Mouse (Mus musculus): Measurements from ENCODE around the gene Ttll11. TPM values are rescaled to one million over a fixed set of nuclear protein-coding genes. Genes with fewer than 3 reads are reported as not detected.

The Ttll11 gene
- polyA plus RNA-seq, 1 experiment from 2014 or later = 1.00 TPM

DNA sequence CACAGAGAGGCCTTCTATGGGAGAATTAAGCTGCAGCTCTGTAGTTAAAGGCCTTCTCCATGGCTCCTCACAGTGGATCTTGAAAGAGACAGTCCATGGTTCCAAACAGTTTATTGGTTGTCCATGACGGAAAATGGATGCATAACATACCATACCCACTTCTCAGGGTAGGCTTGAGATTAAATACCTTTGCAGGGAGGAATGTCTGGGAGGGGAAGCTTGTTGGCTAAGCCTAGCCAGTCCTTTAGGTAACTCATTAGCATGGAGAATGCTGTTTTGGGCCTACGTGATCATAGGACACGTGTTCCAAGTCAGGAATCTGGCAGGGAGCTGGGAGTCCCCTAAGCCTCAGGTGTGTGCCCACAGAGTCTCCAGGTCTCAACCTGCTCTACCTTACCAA, 12.5 kb upstream of the Ttll11 start:
- Histone ChIP-seq H3K9me3 (ENCODE audit: control insufficient read depth, low read length) (no peaks in the 10 kb centered on the region), H3K4me2 (ENCODE audit: low read length) (no peak overlapping the region), H3K4me1 (ENCODE audit: control insufficient read depth in 2 of 2, insufficient read depth in 2 of 2, low read length in 2 of 2) (peaks cover 9 to 16% of the 10 kb centered on the region in 2 experiments), H3K27me3 (ENCODE audit: control insufficient read depth, insufficient read depth, low read length) (peaks cover 13% of the 10 kb centered on the region), H3K27ac (replicated peaks in 1 of 2; ENCODE audit: control insufficient read depth in 1 of 2, insufficient read depth in 1 of 2, low read depth in 2 of 2, low read length in 2 of 2) (no peak overlapping the region), H3K36me3 (ENCODE audit: control insufficient read depth, insufficient read depth, low read length) (no peaks in the 10 kb centered on the region), H3K9ac (ENCODE audit: low read length) (no peak overlapping the region), H3K4me3 (ENCODE audit: control insufficient read depth in 1 of 2, insufficient read depth in 1 of 2, low read depth in 1 of 2, low read length in 2 of 2) (no peak overlapping the region)
- WGBS = 81% methylated on average over 3 of the region's 3 CpGs
- no peak for ATAC-seq (ENCODE audit: insufficient number of reproducible peaks, insufficient read depth, low FRiP score, low read depth)

DNA sequence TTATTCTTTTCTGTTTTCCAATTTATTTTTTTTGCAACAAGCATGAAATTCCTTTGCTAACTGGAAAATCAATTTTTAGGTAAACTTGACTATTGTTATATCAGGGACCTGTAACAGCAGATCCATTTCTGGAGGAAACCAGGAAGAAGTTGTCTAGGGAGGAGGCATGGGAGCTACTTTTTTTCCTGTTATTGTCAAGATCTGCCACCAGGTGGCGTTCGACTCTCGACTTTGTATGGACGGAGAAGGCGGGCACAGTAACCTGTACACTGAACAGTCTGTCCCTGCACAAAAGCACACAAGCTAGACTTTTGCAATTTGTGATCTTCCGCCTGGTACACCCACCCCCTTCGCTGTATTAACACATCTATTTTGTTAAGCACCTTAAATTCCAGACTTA, 4.2 kb upstream of the Ttll11 start:
- Histone ChIP-seq H3K9me3 (ENCODE audit: control insufficient read depth, low read length) (no peaks in the 10 kb centered on the region), H3K4me1 (ENCODE audit: control insufficient read depth in 2 of 2, insufficient read depth in 2 of 2, low read length in 2 of 2) (peaks cover 0 to 5% of the 10 kb centered on the region in 2 experiments; a peak in 3 of 4 replicates), H3K4me3 (ENCODE audit: control insufficient read depth in 1 of 2, insufficient read depth in 1 of 2, low read depth in 1 of 2, low read length in 2 of 2) (no peak overlapping the region), H3K4me2 (ENCODE audit: low read length) (no peak overlapping the region), H3K36me3 (ENCODE audit: control insufficient read depth, insufficient read depth, low read length) (no peaks in the 10 kb centered on the region), H3K9ac (ENCODE audit: low read length) (no peak overlapping the region), H3K27me3 (ENCODE audit: control insufficient read depth, insufficient read depth, low read length) (peaks cover 31% of the 10 kb centered on the region), H3K27ac (replicated peaks in 1 of 2; ENCODE audit: control insufficient read depth in 1 of 2, insufficient read depth in 1 of 2, low read depth in 2 of 2, low read length in 2 of 2) (no peak overlapping the region)
- 2% methylated on average over 7 of the region's 7 CpGs for WGBS
- ATAC-seq (ENCODE audit: insufficient number of reproducible peaks, insufficient read depth, low FRiP score, low read depth) = no peak

DNA sequence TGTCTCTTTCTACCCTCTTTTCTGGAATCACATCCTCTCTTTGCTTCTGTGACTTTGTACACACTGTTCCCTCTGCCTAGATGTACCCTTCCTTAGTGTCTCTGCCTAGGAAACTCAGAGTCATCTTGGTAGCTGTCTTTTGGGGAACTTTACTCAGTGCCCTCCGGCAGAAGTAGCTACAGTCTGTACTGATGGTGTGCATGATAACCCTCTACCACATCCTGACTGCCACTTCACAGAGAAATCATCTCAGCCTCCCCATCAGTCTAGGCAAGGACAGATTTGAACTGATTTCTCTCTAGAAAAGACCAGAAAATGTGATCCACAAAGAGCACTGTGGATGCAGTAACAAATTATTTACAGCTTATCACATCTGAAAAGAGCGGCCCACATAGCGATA, 2.2 kb upstream of the Ttll11 start:
- WGBS = 49% methylated on average over 3 of the region's 3 CpGs
- Histone ChIP-seq H3K4me3 (ENCODE audit: control insufficient read depth in 1 of 2, insufficient read depth in 1 of 2, low read depth in 1 of 2, low read length in 2 of 2) (no peak overlapping the region), H3K9me3 (ENCODE audit: control insufficient read depth, low read length) (no peaks in the 10 kb centered on the region), H3K36me3 (ENCODE audit: control insufficient read depth, insufficient read depth, low read length) (no peaks in the 10 kb centered on the region), H3K27ac (replicated peaks in 1 of 2; ENCODE audit: control insufficient read depth in 1 of 2, insufficient read depth in 1 of 2, low read depth in 2 of 2, low read length in 2 of 2) (no peak overlapping the region), H3K9ac (ENCODE audit: low read length) (no peak overlapping the region), H3K4me2 (ENCODE audit: low read length) (no peak overlapping the region), H3K27me3 (ENCODE audit: control insufficient read depth, insufficient read depth, low read length) (peaks cover 14% of the 10 kb centered on the region; the same call in 1 of the 2 replicates), H3K4me1 (ENCODE audit: control insufficient read depth in 2 of 2, insufficient read depth in 2 of 2, low read length in 2 of 2) (peaks cover 0 to 20% of the 10 kb centered on the region in 2 experiments)
- no peak for ATAC-seq (ENCODE audit: insufficient number of reproducible peaks, insufficient read depth, low FRiP score, low read depth)

DNA sequence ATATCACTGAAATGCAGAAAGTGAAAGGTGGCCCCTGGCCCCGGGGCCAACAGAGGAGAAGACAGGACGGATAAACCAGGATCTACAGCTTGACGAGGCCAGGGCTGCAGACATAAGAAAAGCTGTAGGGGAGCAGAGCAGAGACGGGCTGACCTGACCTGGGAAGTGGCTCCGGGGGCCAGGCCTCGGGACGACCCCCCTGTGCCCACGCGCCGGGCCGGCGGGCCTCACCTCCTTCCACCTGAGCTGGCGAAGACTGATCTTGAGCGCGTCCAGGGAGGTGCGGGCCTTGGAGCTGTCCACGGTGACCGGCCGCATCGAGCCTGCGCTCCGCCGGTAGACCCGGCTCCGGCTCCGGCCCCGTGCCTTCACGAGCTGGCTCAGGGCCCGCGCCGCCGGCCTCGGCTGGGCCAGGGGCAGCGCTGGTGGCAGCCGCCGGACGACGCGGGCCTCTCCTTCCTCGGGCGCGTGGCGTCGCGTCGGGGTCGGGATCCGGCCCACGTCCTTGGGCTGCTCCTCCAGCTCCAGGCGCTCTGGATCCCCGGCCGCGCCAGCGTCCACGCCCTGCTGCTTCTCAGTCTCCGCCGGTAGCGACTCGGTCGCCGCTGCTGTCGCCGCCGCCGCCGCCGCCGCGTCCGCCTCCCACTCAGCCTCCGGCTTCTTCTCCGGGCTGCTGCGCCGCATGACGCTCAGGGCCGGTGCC, 621 bp downstream of the Ttll11 start:
- peak; percentile 63 for ATAC-seq (ENCODE audit: insufficient number of reproducible peaks, insufficient read depth, low FRiP score, low read depth)
- Histone ChIP-seq H3K9me3 (ENCODE audit: control insufficient read depth, low read length) (no peaks in the 10 kb centered on the region), H3K4me2 (ENCODE audit: low read length) (peak overlapping the region; percentile 99), H3K4me1 (ENCODE audit: control insufficient read depth in 2 of 2, insufficient read depth in 2 of 2, low read length in 2 of 2) (peaks cover 0 to 20% of the 10 kb centered on the region in 2 experiments), H3K9ac (ENCODE audit: low read length) (peak overlapping the region; percentile 90), H3K36me3 (ENCODE audit: control insufficient read depth, insufficient read depth, low read length) (no peaks in the 10 kb centered on the region), H3K27ac (replicated peaks in 1 of 2; ENCODE audit: control insufficient read depth in 1 of 2, insufficient read depth in 1 of 2, low read depth in 2 of 2, low read length in 2 of 2) (peak overlapping the region; percentile 27 to 68; a peak in 3 of 4 replicates), H3K27me3 (ENCODE audit: control insufficient read depth, insufficient read depth, low read length) (peaks cover 4% of the 10 kb centered on the region; the same call in 1 of the 2 replicates), H3K4me3 (ENCODE audit: control insufficient read depth in 1 of 2, insufficient read depth in 1 of 2, low read depth in 1 of 2, low read length in 2 of 2) (peak overlapping the region; percentile 89 to 91)
- under 1% methylated on average over 47 of the region's 76 CpGs for WGBS

DNA sequence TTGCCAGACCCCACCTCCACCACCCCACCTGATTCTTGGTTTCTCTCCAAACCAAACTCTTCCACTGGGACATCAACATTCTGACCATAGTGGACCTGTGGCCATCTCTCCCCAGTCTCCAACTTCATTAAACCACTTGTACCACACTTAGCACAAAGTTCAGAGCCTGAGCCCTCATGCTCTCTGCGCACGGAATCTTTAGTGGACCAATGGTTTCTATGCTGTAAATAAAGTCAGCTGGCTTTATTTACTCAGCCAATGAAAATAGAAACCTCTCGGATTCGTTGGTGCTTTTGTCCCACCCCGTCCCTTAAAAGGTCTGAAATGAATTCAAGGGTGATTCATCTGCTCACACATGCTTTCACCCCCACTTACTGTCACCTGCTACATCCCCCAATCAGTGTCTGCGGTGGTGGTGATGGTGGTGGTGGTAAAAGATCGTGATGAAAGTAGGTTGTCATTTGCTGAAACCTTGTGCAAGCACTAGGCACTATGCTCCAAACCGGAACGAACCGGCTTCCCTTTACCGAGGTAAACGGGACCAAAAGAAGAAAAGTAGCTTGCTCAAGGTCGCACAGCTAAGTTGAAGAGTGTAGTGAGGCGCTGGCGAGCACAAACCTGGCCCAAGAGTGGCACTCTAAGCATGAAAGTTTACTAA, 1.3 kb downstream of the Ttll11 start:
- no peak for ATAC-seq (ENCODE audit: insufficient number of reproducible peaks, insufficient read depth, low FRiP score, low read depth)
- 24% methylated on average over 15 of the region's 15 CpGs for WGBS

DNA sequence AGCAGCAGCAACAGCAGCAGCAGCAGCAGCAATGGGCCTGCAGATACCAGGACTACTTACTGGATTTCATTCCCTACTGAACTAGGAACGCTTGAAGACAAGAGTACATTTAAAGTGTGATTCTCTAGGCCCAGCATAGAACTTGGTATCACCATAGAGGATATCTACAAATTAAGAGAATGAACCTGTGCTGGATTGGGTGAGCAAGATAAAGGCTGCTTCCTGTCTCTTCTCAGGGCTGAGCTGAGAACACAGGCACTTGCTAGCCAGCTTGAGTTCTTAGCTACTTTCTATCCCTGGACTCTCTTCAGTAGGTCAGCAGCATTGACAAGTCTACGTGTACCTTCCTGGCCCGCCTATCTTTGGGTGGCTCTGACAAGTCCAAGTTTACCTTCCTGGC, 2.0 kb downstream of the Ttll11 start:
- Histone ChIP-seq H3K4me1 (ENCODE audit: control insufficient read depth in 2 of 2, insufficient read depth in 2 of 2, low read length in 2 of 2) (peaks cover 0 to 20% of the 10 kb centered on the region in 2 experiments), H3K4me2 (ENCODE audit: low read length) (peak overlapping the region; percentile 99; the same call in 1 of the 2 replicates), H3K36me3 (ENCODE audit: control insufficient read depth, insufficient read depth, low read length) (no peaks in the 10 kb centered on the region), H3K9ac (ENCODE audit: low read length) (no peak overlapping the region), H3K27ac (replicated peaks in 1 of 2; ENCODE audit: control insufficient read depth in 1 of 2, insufficient read depth in 1 of 2, low read depth in 2 of 2, low read length in 2 of 2) (no peak overlapping the region), H3K4me3 (ENCODE audit: control insufficient read depth in 1 of 2, insufficient read depth in 1 of 2, low read depth in 1 of 2, low read length in 2 of 2) (no peak overlapping the region), H3K27me3 (ENCODE audit: control insufficient read depth, insufficient read depth, low read length) (peaks cover 4% of the 10 kb centered on the region; the same call in 1 of the 2 replicates), H3K9me3 (ENCODE audit: control insufficient read depth, low read length) (no peaks in the 10 kb centered on the region)
- ATAC-seq (ENCODE audit: insufficient number of reproducible peaks, insufficient read depth, low FRiP score, low read depth) = no peak
- 76% methylated on average over 3 of the region's 3 CpGs for WGBS

More for the DNA sequence above, 1.3 kb downstream of the Ttll11 start:
- Histone ChIP-seq H3K4me1 (ENCODE audit: control insufficient read depth in 2 of 2, insufficient read depth in 2 of 2, low read length in 2 of 2) (peaks cover 0 to 20% of the 10 kb centered on the region in 2 experiments), H3K27me3 (ENCODE audit: control insufficient read depth, insufficient read depth, low read length) (peaks cover 4% of the 10 kb centered on the region; the same call in 1 of the 2 replicates), H3K27ac (replicated peaks in 1 of 2; ENCODE audit: control insufficient read depth in 1 of 2, insufficient read depth in 1 of 2, low read depth in 2 of 2, low read length in 2 of 2) (peak overlapping the region in 1 of 2 experiments; percentile 68; a peak in 2 of 4 replicates), H3K4me3 (ENCODE audit: control insufficient read depth in 1 of 2, insufficient read depth in 1 of 2, low read depth in 1 of 2, low read length in 2 of 2) (peak overlapping the region; percentile 89 to 91), H3K9me3 (ENCODE audit: control insufficient read depth, low read length) (no peaks in the 10 kb centered on the region), H3K9ac (ENCODE audit: low read length) (peak overlapping the region; percentile 90), H3K36me3 (ENCODE audit: control insufficient read depth, insufficient read depth, low read length) (no peaks in the 10 kb centered on the region), H3K4me2 (ENCODE audit: low read length) (peak overlapping the region; percentile 99)

DNA sequence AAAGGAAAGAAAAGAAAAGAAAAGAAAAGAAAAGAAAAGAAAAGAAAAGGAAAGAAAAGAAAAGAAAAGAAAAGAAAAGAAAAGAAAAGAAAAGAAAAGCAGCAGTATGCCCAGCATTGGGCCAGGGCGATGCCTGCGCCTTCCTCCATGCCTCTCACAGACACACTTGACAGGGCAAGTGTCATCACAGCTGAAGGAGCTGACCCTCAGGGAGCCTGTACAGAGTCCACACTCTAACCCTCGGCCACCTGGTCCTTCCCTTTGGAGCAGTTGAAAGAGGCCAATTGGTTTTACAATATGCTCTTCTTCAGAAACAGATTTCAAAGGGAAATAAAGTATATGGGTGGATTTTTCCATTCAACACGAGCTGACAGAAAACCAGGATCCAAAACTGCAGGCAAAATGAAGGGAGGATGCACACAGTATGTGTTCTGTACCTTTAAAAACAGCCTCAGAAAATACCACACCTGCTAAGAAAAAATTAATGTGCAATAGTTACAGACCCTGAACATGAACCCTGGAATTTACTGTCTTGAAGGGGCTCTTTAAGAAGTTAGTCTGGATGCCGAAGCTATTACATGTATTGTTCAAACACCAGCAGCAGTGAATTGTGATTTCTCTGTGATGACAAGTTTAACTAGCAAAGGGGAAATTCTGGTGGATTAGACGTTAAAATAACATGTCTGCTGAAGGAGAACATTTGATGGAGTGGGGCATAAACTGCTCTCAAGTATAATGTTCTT, 7.3 kb downstream of the Ttll11 start:
- H3K36me3 ChIP-seq (ENCODE audit: control insufficient read depth, insufficient read depth, low read length) = no peaks in the 10 kb centered on the region
- H3K27ac ChIP-seq (replicated peaks in 1 of 2; ENCODE audit: control insufficient read depth in 1 of 2, insufficient read depth in 1 of 2, low read depth in 2 of 2, low read length in 2 of 2) = no peak overlapping the region
- H3K4me2 ChIP-seq (ENCODE audit: low read length) = no peak overlapping the region
- H3K9me3 ChIP-seq (ENCODE audit: control insufficient read depth, low read length) = no peaks in the 10 kb centered on the region
- H3K4me3 ChIP-seq (ENCODE audit: control insufficient read depth in 1 of 2, insufficient read depth in 1 of 2, low read depth in 1 of 2, low read length in 2 of 2) = no peak overlapping the region
- 55% methylated on average over 6 of the region's 6 CpGs for WGBS
- H3K4me1 ChIP-seq (ENCODE audit: control insufficient read depth in 2 of 2, insufficient read depth in 2 of 2, low read length in 2 of 2) = peaks cover 0 to under 1% of the 10 kb centered on the region in 2 experiments; a peak in 1 of 4 replicates
- H3K27me3 ChIP-seq (ENCODE audit: control insufficient read depth, insufficient read depth, low read length) = no peaks in the 10 kb centered on the region
- ATAC-seq (ENCODE audit: insufficient number of reproducible peaks, insufficient read depth, low FRiP score, low read depth) = no peak
- H3K9ac ChIP-seq (ENCODE audit: low read length) = no peak overlapping the region
